Mouse (Mus musculus): ENCODE measurements around the gene Wdr5b.
"Not testable (repeated sequence)": the region's sequence is repeated elsewhere in the genome, so short reads cannot be mapped to it uniquely, and the experiment has no call there.

Gene Wdr5b

GRCm38 (mm10) chr16:36040640-36041624, at the start of gene Wdr5b:
Wdr5b (plus strand) TSS chr16:36041190.
- peak; percentile 95 for DNase-seq (ENCODE audit: low spot score)

- DNase-seq (ENCODE audit: low spot score), result no peak
These were observed 48.6 kb upstream of the Wdr5b start for GRCm38 (mm10) chr16:35992391-35992790.

GRCm38 (mm10) chr16:35993316-35993715, 47.7 kb upstream of the Wdr5b start:
- no peak for DNase-seq (ENCODE audit: low spot score)

- DNase-seq (ENCODE audit: low spot score), result not testable (repeated sequence)
These were observed 42.1 kb upstream of the Wdr5b start for GRCm38 (mm10) chr16:35998852-35999251.

- DNase-seq (ENCODE audit: low spot score), result no peak
These were observed 32.6 kb upstream of the Wdr5b start for GRCm38 (mm10) chr16:36008396-36008795.

GRCm38 (mm10) chr16:36016335-36016734, 24.7 kb upstream of the Wdr5b start:
- no peak for DNase-seq (ENCODE audit: low spot score)

- not testable (repeated sequence) for DNase-seq (ENCODE audit: low spot score)
These were observed 12.9 kb upstream of the Wdr5b start for GRCm38 (mm10) chr16:36028120-36028519.

GRCm38 (mm10) chr16:36041625-36042020, 633 bp downstream of the Wdr5b start:
- no peak for DNase-seq (ENCODE audit: low spot score)

GRCm38 (mm10) chr16:36043073-36043472, 2.1 kb downstream of the Wdr5b start:
- DNase-seq (ENCODE audit: low spot score), result no peak

- DNase-seq (ENCODE audit: low spot score), result no peak
These were observed 3.0 kb downstream of the Wdr5b start for GRCm38 (mm10) chr16:36043964-36044363.

GRCm38 (mm10) chr16:36047538-36047937, 6.5 kb downstream of the Wdr5b start:
- DNase-seq (ENCODE audit: low spot score), result no peak

GRCm38 (mm10) chr16:36051491-36051890, 10.5 kb downstream of the Wdr5b start:
- no peak for DNase-seq (ENCODE audit: low spot score)

- DNase-seq (ENCODE audit: low spot score), result no peak
These were observed 12.7 kb downstream of the Wdr5b start for GRCm38 (mm10) chr16:36053524-36054275.

- DNase-seq (ENCODE audit: low spot score), result no peak
These were observed 13.9 kb downstream of the Wdr5b start for GRCm38 (mm10) chr16:36054920-36055319.

- no peak for DNase-seq (ENCODE audit: low spot score)
These were observed 15.4 kb downstream of the Wdr5b start for GRCm38 (mm10) chr16:36056416-36056815.

GRCm38 (mm10) chr16:36057933-36058475, 17.0 kb downstream of the Wdr5b start:
- no peak for DNase-seq (ENCODE audit: low spot score)

- not testable (repeated sequence) for DNase-seq (ENCODE audit: low spot score)
These were observed 21.5 kb downstream of the Wdr5b start for GRCm38 (mm10) chr16:36062534-36062933.

- no peak for DNase-seq (ENCODE audit: low spot score)
These were observed 22.3 kb downstream of the Wdr5b start for GRCm38 (mm10) chr16:36063315-36063714.

- DNase-seq (ENCODE audit: low spot score), result no peak
These were observed 23.9 kb downstream of the Wdr5b start for GRCm38 (mm10) chr16:36064904-36065303.

- DNase-seq (ENCODE audit: low spot score), result no peak
These were observed 26.7 kb downstream of the Wdr5b start for GRCm38 (mm10) chr16:36067694-36068093.

GRCm38 (mm10) chr16:36068356-36068755, 27.4 kb downstream of the Wdr5b start:
- no peak for DNase-seq (ENCODE audit: low spot score)

- no peak for DNase-seq (ENCODE audit: low spot score)
These were observed 29.0 kb downstream of the Wdr5b start for GRCm38 (mm10) chr16:36069819-36070575.

Measured in retina, embryonic 14.5 days (tissue).